Mouse (Mus musculus) gastrocnemius, postnatal 25 days (tissue): ENCODE results near the gene Sept14. TPM values are rescaled to one million over a fixed set of nuclear protein-coding genes. Genes with fewer than 3 reads are reported as not detected.
"Not testable (repeated sequence)": the region's sequence is repeated elsewhere in the genome, so short reads cannot be mapped to it uniquely, and the experiment has no call there.

Experiments used
- DNase-seq: peaks from one replicate; pipeline ENCODE4 v3.0.0; 2022
- long read RNA-seq, 2 experiments: library from polyadenylated mRNA; stranded (forward); transcript quantifications; one replicate each; pipeline ENCODE4 v2.0.0; 2021
- total RNA-seq, 2 experiments: library from RNA; stranded (reverse); gene quantifications; 1 replicate in 1 of 2; 2 replicates in 1 of 2; pipeline ENCODE4 v1.2.3; 2021

Gene Sept14
- total RNA-seq, result not detected
- long read RNA-seq, experiment 1, result 0 reads
- long read RNA-seq, experiment 2, result 0 reads

- DNase-seq, result no peak
Measured at GRCm38 (mm10) chr5:129708412-129708811, at the start of gene Sept14. Gene Sept14, minus strand, starts transcription at chr5:129708512.

- DNase-seq, result no peak
Measured at GRCm38 (mm10) chr5:129756886-129757285, 48.6 kb upstream of the Sept14 start.

GRCm38 (mm10) chr5:129744050-129744449 is 35.7 kb upstream of the Sept14 start:
- no peak for DNase-seq

GRCm38 (mm10) chr5:129742903-129743488 is 34.7 kb upstream of the Sept14 start:
- DNase-seq, result no peak

GRCm38 (mm10) chr5:129740976-129741375 is 32.7 kb upstream of the Sept14 start:
- DNase-seq, result no peak

- peak; percentile 67 for DNase-seq
Measured at GRCm38 (mm10) chr5:129731021-129731420, 22.7 kb upstream of the Sept14 start.

- peak; percentile 80 for DNase-seq
Measured at GRCm38 (mm10) chr5:129730344-129730743, 22.0 kb upstream of the Sept14 start.

GRCm38 (mm10) chr5:129729286-129729685 is 21.0 kb upstream of the Sept14 start:
- peak; percentile 47 for DNase-seq

GRCm38 (mm10) chr5:129726784-129727183 is 18.5 kb upstream of the Sept14 start:
- DNase-seq, result no peak

- DNase-seq, result no peak
Measured at GRCm38 (mm10) chr5:129725774-129726392, 17.6 kb upstream of the Sept14 start.

- peak; percentile 93 for DNase-seq
Measured at GRCm38 (mm10) chr5:129724834-129725773, 16.8 kb upstream of the Sept14 start, which contains the start of gene Nipsnap2. Gene Nipsnap2, plus strand, starts transcription at chr5:129725063.

GRCm38 (mm10) chr5:129724268-129724667 is 16.0 kb upstream of the Sept14 start:
- no peak for DNase-seq

- DNase-seq, result no peak
Measured at GRCm38 (mm10) chr5:129720176-129720575, 11.9 kb upstream of the Sept14 start.

- DNase-seq, result no peak
Measured at GRCm38 (mm10) chr5:129717016-129717415, 8.7 kb upstream of the Sept14 start.

- peak; percentile 91 for DNase-seq
Measured at GRCm38 (mm10) chr5:129715326-129715861, 7.1 kb upstream of the Sept14 start, which contains the start of gene Mrps17. Gene Mrps17, plus strand, starts transcription at chr5:129715497.

GRCm38 (mm10) chr5:129703368-129703767 is 4.9 kb downstream of the Sept14 start:
- no peak for DNase-seq

GRCm38 (mm10) chr5:129701706-129702105 is 6.6 kb downstream of the Sept14 start:
- no peak for DNase-seq

GRCm38 (mm10) chr5:129700506-129700905 is 7.8 kb downstream of the Sept14 start:
- no peak for DNase-seq

GRCm38 (mm10) chr5:129690528-129690927 is 17.8 kb downstream of the Sept14 start:
- no peak for DNase-seq

GRCm38 (mm10) chr5:129687621-129688020 is 20.7 kb downstream of the Sept14 start:
- no peak for DNase-seq

- DNase-seq, result not testable (repeated sequence)
Measured at GRCm38 (mm10) chr5:129685141-129685540, 23.2 kb downstream of the Sept14 start.

GRCm38 (mm10) chr5:129670036-129670458 is 38.3 kb downstream of the Sept14 start, which contains the start of gene Zfp11:
Gene Zfp11, minus strand, starts transcription at chr5:129670099.
- DNase-seq, result peak; percentile 62
